Mouse (Mus musculus) urinary bladder, postnatal 36 days (tissue): ENCODE measurements around the gene Chpf2.
"Not testable (repeated sequence)": the region's sequence is repeated elsewhere in the genome, so short reads cannot be mapped to it uniquely, and the experiment has no call there.

Source experiments
- DNase-seq, 2 experiments: peaks; one replicate each; pipeline ENCODE4 v3.0.0; 2022; ENCODE audit warnings: low spot score in 2 of 2, mixed read lengths in 1 of 2

Chpf2 gene

GRCm38 (mm10) chr5:24586547-24587199 is at the start of gene Chpf2:
TSS of gene Chpf2 (plus strand) at chr5:24586741.
- peak; percentile 57 to 79 for DNase-seq

- no peak for DNase-seq
Observed at GRCm38 (mm10) chr5:24537618-24538017, 48.9 kb upstream of the Chpf2 start.

GRCm38 (mm10) chr5:24539571-24540296 is 46.8 kb upstream of the Chpf2 start:
- DNase-seq = no peak

- peak; percentile 35 to 43 for DNase-seq
Observed at GRCm38 (mm10) chr5:24540387-24541143, 46.0 kb upstream of the Chpf2 start, which contains the start of gene Asb10. TSS of gene Asb10 (minus strand) at chr5:24540978.

- DNase-seq = no peak
Observed at GRCm38 (mm10) chr5:24541144-24541569, 45.4 kb upstream of the Chpf2 start.

- DNase-seq = no peak
Observed at GRCm38 (mm10) chr5:24542643-24543042, 43.9 kb upstream of the Chpf2 start.

- DNase-seq = peak in 1 of 2 experiments; percentile 41
Observed at GRCm38 (mm10) chr5:24550598-24551316, 35.8 kb upstream of the Chpf2 start.

- DNase-seq = no peak
Observed at GRCm38 (mm10) chr5:24551317-24551688, 35.2 kb upstream of the Chpf2 start.

GRCm38 (mm10) chr5:24553621-24554244 is 32.8 kb upstream of the Chpf2 start:
- no peak for DNase-seq

- DNase-seq = not testable (repeated sequence)
Observed at GRCm38 (mm10) chr5:24555335-24555734, 31.2 kb upstream of the Chpf2 start.

GRCm38 (mm10) chr5:24556709-24557108 is 29.8 kb upstream of the Chpf2 start, which contains the start of gene 4931409K22Rik:
TSS of gene 4931409K22Rik (minus strand) at chr5:24556809.
- DNase-seq = no peak

GRCm38 (mm10) chr5:24575948-24576347 is 10.6 kb upstream of the Chpf2 start:
- DNase-seq = no peak

GRCm38 (mm10) chr5:24576801-24577182 is 9.7 kb upstream of the Chpf2 start:
- no peak for DNase-seq

GRCm38 (mm10) chr5:24577183-24577929 is 9.2 kb upstream of the Chpf2 start, which contains the start of gene Abcf2:
TSS of gene Abcf2 (minus strand) at chr5:24577467.
- peak; percentile 99 to 100 for DNase-seq

- DNase-seq = no peak
Observed at GRCm38 (mm10) chr5:24578109-24578963, 8.2 kb upstream of the Chpf2 start.

- DNase-seq = no peak
Observed at GRCm38 (mm10) chr5:24586106-24586505, 435 bp upstream of the Chpf2 start.

GRCm38 (mm10) chr5:24587200-24587577 is 648 bp downstream of the Chpf2 start:
- DNase-seq = no peak

- no peak for DNase-seq
Observed at GRCm38 (mm10) chr5:24589511-24590500, 3.3 kb downstream of the Chpf2 start.
